Comparison of ENCODE assay signal across 12 mouse cellular contexts in the genomic region with DNA sequence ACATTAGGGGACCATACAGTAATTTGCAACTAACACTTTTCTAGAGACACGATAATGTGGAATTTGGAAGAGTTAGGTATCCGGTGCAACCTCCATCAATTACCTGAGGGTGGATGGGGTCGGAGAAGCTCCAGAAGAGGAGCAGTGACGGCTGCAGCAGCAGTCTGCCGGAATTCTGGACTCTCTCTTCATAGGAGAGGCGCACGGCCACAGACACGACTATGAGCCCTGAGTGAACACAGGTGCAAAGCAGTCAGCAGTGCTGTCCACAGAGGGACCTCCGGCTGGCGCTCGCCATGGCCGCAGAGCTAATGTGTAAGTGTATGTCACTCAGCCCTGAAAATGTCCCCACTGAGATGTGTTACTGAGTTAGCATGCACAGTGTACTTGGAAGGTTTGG.
"Had no signal": no experiment of that assay in that cellular context is flagged by ENCODE, and none has a peak within 500 bp of the region (broad histone marks: within the 10 kb centered on the region; RNA-seq: fewer than 3 reads in every experiment).

No protein-coding gene starts in this region.

- DNase-seq: retina, postnatal 1 day; right cerebral cortex, adult 18-20 months; right cerebral cortex, postnatal 14 days; right cerebral cortex, postnatal 25 days; right cerebral cortex, postnatal 4 days; spleen, adult 18-20 months; thymus, adult 18-20 months; thymus, adult 2 months; thymus, postnatal 14 days; thymus, postnatal 25 days; thymus, postnatal 36 days; thymus, postnatal 4 days had no signal
